Mouse (Mus musculus) frontal cortex, adult 2 months (tissue): ENCODE results near the gene Golt1b. TPM values are rescaled to one million over a fixed set of nuclear protein-coding genes. Genes with fewer than 3 reads are reported as not detected.
A peak's percentile ranks its signal among the peaks of the same experiment; 100 is the strongest.

ENCODE experiments used
- DNase-seq, 2 experiments: peaks; one replicate each; pipeline ENCODE4 v3.0.0; 2022; ENCODE audit warnings: low spot score in 1 of 2; ENCODE audit errors: extremely low spot score in 1 of 2
- polyA plus RNA-seq: library from polyadenylated mRNA; depleted of rRNA; stranded (reverse); fragments of >200 nt; gene quantifications from 2 replicates; pipeline ENCODE4 v1.2.3, GENCODE M21; 2012; rRNA removed

The Golt1b gene
- polyA plus RNA-seq, 1 experiment, result 25.3 TPM

- no peak for DNase-seq
These were observed 5.4 kb upstream of the Golt1b start for GRCm38 (mm10) chr6:142381615-142382014.

- DNase-seq, result no peak
These were observed 2.5 kb upstream of the Golt1b start for GRCm38 (mm10) chr6:142384521-142384920.

GRCm38 (mm10) chr6:142386285-142387010 is 573 bp upstream of the Golt1b start:
- DNase-seq, result no peak

- DNase-seq, result no peak
These were observed 792 bp downstream of the Golt1b start for GRCm38 (mm10) chr6:142387755-142388271.

- peak in 1 of 2 experiments; percentile 27 for DNase-seq
These were observed 2.1 kb downstream of the Golt1b start for GRCm38 (mm10) chr6:142389101-142389500.

- DNase-seq, result no peak
These were observed 5.3 kb downstream of the Golt1b start for GRCm38 (mm10) chr6:142392312-142392711.

GRCm38 (mm10) chr6:142394669-142395068 is 7.6 kb downstream of the Golt1b start:
- peak in 1 of 2 experiments; percentile 21 for DNase-seq

GRCm38 (mm10) chr6:142395756-142396155 is 8.7 kb downstream of the Golt1b start:
- no peak for DNase-seq

GRCm38 (mm10) chr6:142411140-142411539 is 24.1 kb downstream of the Golt1b start:
- no peak for DNase-seq

GRCm38 (mm10) chr6:142412906-142413491 is 26.0 kb downstream of the Golt1b start, which contains the start of gene Spx:
TSS of gene Spx (plus strand) at chr6:142413441.
- DNase-seq, result no peak

GRCm38 (mm10) chr6:142413845-142414244 is 26.8 kb downstream of the Golt1b start:
- no peak for DNase-seq

- no peak for DNase-seq
These were observed 27.6 kb downstream of the Golt1b start for GRCm38 (mm10) chr6:142414597-142414996.

GRCm38 (mm10) chr6:142424976-142425375 is 38.0 kb downstream of the Golt1b start:
- DNase-seq, result no peak

- DNase-seq, result no peak
These were observed 42.1 kb downstream of the Golt1b start for GRCm38 (mm10) chr6:142429072-142429471.

- no peak for DNase-seq
These were observed 64.4 kb downstream of the Golt1b start for GRCm38 (mm10) chr6:142451381-142451780.

- DNase-seq, result no peak
These were observed 66.3 kb downstream of the Golt1b start for GRCm38 (mm10) chr6:142453311-142453710.

Other genes starting within 250 kb of the Golt1b start
- gene Slco1a6, start 178.7 kb upstream of the Golt1b start, polyA plus RNA-seq, result 0.04 TPM in 1 of 2 replicates, not detected in the other
- gene Iapp, start 88.8 kb upstream of the Golt1b start, polyA plus RNA-seq, result not detected in 2 replicates
- gene Slco1a5, start 64.2 kb upstream of the Golt1b start, polyA plus RNA-seq, result 0.24 and 0.29 TPM in 2 replicates
- gene Pyroxd1, start 41.6 kb upstream of the Golt1b start, polyA plus RNA-seq, result 11.0 and 12.4 TPM in 2 replicates
- gene Recql, start 134 bp upstream of the Golt1b start, polyA plus RNA-seq, result 14.6 and 15.2 TPM in 2 replicates
- gene Spx, start 26.2 kb downstream of the Golt1b start, polyA plus RNA-seq, result 9.3 and 10.8 TPM in 2 replicates
- 0.06 and 0.08 TPM in 2 replicates for gene Gys2, start 85.9 kb downstream of the Golt1b start, polyA plus RNA-seq
- 1,262 and 1,369 TPM in 2 replicates for gene Ldhb, start 120.7 kb downstream of the Golt1b start, polyA plus RNA-seq
- 4.1 and 5.3 TPM in 2 replicates for gene Kcnj8, start 184.4 kb downstream of the Golt1b start, polyA plus RNA-seq